Mouse (Mus musculus): ENCODE data around the gene Fbxw11.

Gene Fbxw11

GRCm38 (mm10) chr11:32625677-32626076, 16.8 kb upstream of the Fbxw11 start:
- DNase-seq = peak; percentile 86

- no peak for DNase-seq
Measured at GRCm38 (mm10) chr11:32626079-32626478, 16.4 kb upstream of the Fbxw11 start.

GRCm38 (mm10) chr11:32627900-32628299, 14.6 kb upstream of the Fbxw11 start:
- no peak for DNase-seq

GRCm38 (mm10) chr11:32629713-32630211, 12.8 kb upstream of the Fbxw11 start:
- no peak for DNase-seq

GRCm38 (mm10) chr11:32632671-32633070, 9.9 kb upstream of the Fbxw11 start:
- DNase-seq = no peak

GRCm38 (mm10) chr11:32633542-32633941, 9.0 kb upstream of the Fbxw11 start:
- no peak for DNase-seq

GRCm38 (mm10) chr11:32634143-32634542, 8.4 kb upstream of the Fbxw11 start:
- no peak for DNase-seq

- DNase-seq = no peak
Measured at GRCm38 (mm10) chr11:32634842-32635241, 7.7 kb upstream of the Fbxw11 start.

GRCm38 (mm10) chr11:32636275-32636674, 6.2 kb upstream of the Fbxw11 start:
- DNase-seq = no peak

GRCm38 (mm10) chr11:32638521-32639255, 3.8 kb upstream of the Fbxw11 start:
- no peak for DNase-seq

- no peak for DNase-seq
Measured at GRCm38 (mm10) chr11:32640617-32641016, 1.9 kb upstream of the Fbxw11 start.

GRCm38 (mm10) chr11:32642899-32643886, 669 bp downstream of the Fbxw11 start:
- no peak for DNase-seq

GRCm38 (mm10) chr11:32644010-32644409, 1.5 kb downstream of the Fbxw11 start:
- no peak for DNase-seq

- DNase-seq = no peak
Measured at GRCm38 (mm10) chr11:32647265-32647664, 4.7 kb downstream of the Fbxw11 start.

GRCm38 (mm10) chr11:32650236-32650749, 7.8 kb downstream of the Fbxw11 start:
- no peak for DNase-seq

GRCm38 (mm10) chr11:32650893-32651590, 8.5 kb downstream of the Fbxw11 start:
- DNase-seq = no peak

- no peak for DNase-seq
Measured at GRCm38 (mm10) chr11:32651723-32652122, 9.2 kb downstream of the Fbxw11 start.

GRCm38 (mm10) chr11:32662082-32662656, 19.6 kb downstream of the Fbxw11 start:
- DNase-seq = no peak

GRCm38 (mm10) chr11:32665639-32666038, 23.1 kb downstream of the Fbxw11 start:
- DNase-seq = no peak

GRCm38 (mm10) chr11:32666983-32667382, 24.5 kb downstream of the Fbxw11 start:
- no peak for DNase-seq

GRCm38 (mm10) chr11:32671480-32671879, 29.0 kb downstream of the Fbxw11 start:
- no peak for DNase-seq

- no peak for DNase-seq
Measured at GRCm38 (mm10) chr11:32676777-32677176, 34.3 kb downstream of the Fbxw11 start.
